Mouse (Mus musculus) CD4-positive, CD25-positive, alpha-beta regulatory T cell, adult 2 months (primary cell): ENCODE measurements around the gene 9930104L06Rik.

ENCODE experiments used
- DNase-seq: peaks from one replicate; pipeline ENCODE4 v3.0.0-alpha.2; 2012; ENCODE audit warnings: low read depth, low spot score

9930104L06Rik gene

GRCm38 (mm10) chr4:124959062-124959461, 22.2 kb downstream of the 9930104L06Rik start:
- DNase-seq: no peak

GRCm38 (mm10) chr4:124960940-124961339, 24.1 kb downstream of the 9930104L06Rik start:
- DNase-seq: no peak

- no peak for DNase-seq
These were observed 25.7 kb downstream of the 9930104L06Rik start for GRCm38 (mm10) chr4:124962576-124962975.

GRCm38 (mm10) chr4:124964912-124965599, 28.2 kb downstream of the 9930104L06Rik start:
- no peak for DNase-seq

- no peak for DNase-seq
These were observed 31.9 kb downstream of the 9930104L06Rik start for GRCm38 (mm10) chr4:124968711-124969110.

GRCm38 (mm10) chr4:124969219-124969848, 32.5 kb downstream of the 9930104L06Rik start:
- no peak for DNase-seq

- no peak for DNase-seq
These were observed 33.3 kb downstream of the 9930104L06Rik start for GRCm38 (mm10) chr4:124970194-124970593.

GRCm38 (mm10) chr4:124970677-124971076, 33.8 kb downstream of the 9930104L06Rik start:
- no peak for DNase-seq

- DNase-seq: no peak
These were observed 34.2 kb downstream of the 9930104L06Rik start for GRCm38 (mm10) chr4:124971094-124971493.

GRCm38 (mm10) chr4:124972316-124972715, 35.5 kb downstream of the 9930104L06Rik start:
- no peak for DNase-seq

GRCm38 (mm10) chr4:124973296-124973695, 36.4 kb downstream of the 9930104L06Rik start:
- DNase-seq: no peak

GRCm38 (mm10) chr4:124978201-124978600, 41.4 kb downstream of the 9930104L06Rik start:
- no peak for DNase-seq

GRCm38 (mm10) chr4:124983893-124984526, 47.2 kb downstream of the 9930104L06Rik start:
- DNase-seq: peak; percentile 30

GRCm38 (mm10) chr4:124984871-124985670, 48.2 kb downstream of the 9930104L06Rik start:
- no peak for DNase-seq

GRCm38 (mm10) chr4:124985671-124986602, 49.1 kb downstream of the 9930104L06Rik start, which contains the start of gene Rspo1:
TSS of gene Rspo1 (plus strand) at chr4:124986430.
- no peak for DNase-seq

GRCm38 (mm10) chr4:124986739-124987710, 50.2 kb downstream of the 9930104L06Rik start:
- DNase-seq: no peak

- no peak for DNase-seq
These were observed 50.9 kb downstream of the 9930104L06Rik start for GRCm38 (mm10) chr4:124987711-124988097.

- no peak for DNase-seq
These were observed 51.5 kb downstream of the 9930104L06Rik start for GRCm38 (mm10) chr4:124988382-124988781.

GRCm38 (mm10) chr4:124989787-124990253, 53.0 kb downstream of the 9930104L06Rik start:
- no peak for DNase-seq
